Mouse (Mus musculus) liver, embryonic 14.5 days (tissue): Measurements from ENCODE around the gene Tenm2.

Source experiments
- CTCF ChIP-seq: IDR thresholded peaks from 2 replicates; pipeline ENCODE4 v1.5.1; 2016; ENCODE audit warnings: antibody characterized with exemption, low read depth, control low read depth
- EP300 ChIP-seq: IDR thresholded peaks from 2 replicates; pipeline ENCODE4 v1.6.1; 2016; ENCODE audit warnings: antibody characterized with exemption, low read depth

DNA sequence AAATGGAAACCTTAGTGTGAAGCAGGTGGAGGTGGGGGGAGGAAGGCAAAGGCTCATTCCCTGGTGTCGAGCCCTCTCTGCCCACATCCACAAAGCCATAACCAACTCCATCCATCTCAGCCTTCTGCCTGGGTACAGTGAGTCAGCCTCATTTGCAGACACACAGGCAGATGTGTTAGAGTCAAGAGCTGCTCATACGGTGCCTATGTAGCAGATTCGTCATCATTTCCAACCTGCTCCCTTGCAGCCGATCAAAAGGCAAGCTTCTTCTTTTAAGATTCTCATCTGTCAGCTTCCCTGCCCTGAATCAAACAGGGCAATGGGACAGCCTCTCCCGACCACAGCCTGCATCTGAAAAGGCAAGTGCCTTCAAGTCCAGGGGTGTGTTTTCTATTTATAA, 979.0 kb downstream of the Tenm2 start:
- TF ChIP-seq CTCF: no peak
- no peak for TF ChIP-seq EP300
